Mouse (Mus musculus) midbrain, embryonic 10.5 days (tissue): Measurements from ENCODE around the gene Disp2. TPM values are rescaled to one million over a fixed set of nuclear protein-coding genes. Genes with fewer than 3 reads are reported as not detected.

Experiments
- DNase-seq: peaks from one replicate; pipeline ENCODE4 v3.0.0-alpha.2; 2017; ENCODE audit warnings: low spot score
- H3K27ac ChIP-seq: fragments of 300-500 bp; sonication (generic); replicated peaks from 2 replicates; pipeline ENCODE4 v1.5.1; 2016; ENCODE audit warnings: mild to moderate bottlenecking
- H3K27me3 ChIP-seq: fragments of 300-500 bp; sonication (generic); 2 replicates; pipeline ENCODE4 v1.6.1; 2016; ENCODE audit warnings: low read depth, mild to moderate bottlenecking; ENCODE audit not compliant: poor library complexity, severe bottlenecking
- H3K36me3 ChIP-seq: fragments of 300-500 bp; sonication (generic); 2 replicates; pipeline ENCODE4 v1.6.1; 2016; ENCODE audit warnings: mild to moderate bottlenecking, moderate library complexity
- H3K4me1 ChIP-seq: fragments of 300-500 bp; sonication (generic); 2 replicates; pipeline ENCODE4 v1.6.1; 2016
- H3K4me3 ChIP-seq: fragments of 300-500 bp; sonication (generic); 2 replicates; pipeline ENCODE4 v1.5.1; 2016; ENCODE audit warnings: mild to moderate bottlenecking, moderate library complexity
- H3K9me3 ChIP-seq: fragments of 300-500 bp; sonication (generic); replicated peaks from 2 replicates; pipeline ENCODE4 v1.6.1; 2016; ENCODE audit warnings: mild to moderate bottlenecking
- WGBS: fragments of 180-500 bp; shearing (Covaris S2); methylation state at CpG from one replicate; pipeline ENCODE4 v1.1.7; 2016; 5-methylcytosine and 5-hydroxymethylcytosine counted together
- polyA plus RNA-seq: library from polyadenylated mRNA; unstranded; fragments of >200 nt; fragmentation: Nextera tagmentation; extraction: Ambion mirVana; gene quantifications from 2 replicates; pipeline ENCODE4 v1.2.1, GENCODE M21; 2016

Gene Disp2
- polyA plus RNA-seq, 1 experiment from 2014 or later, result 3.1 TPM

GRCm38 (mm10) chr2:118802542-118803118 is 23.1 kb downstream of the Disp2 start:
- WGBS, result 70% methylated on average over 4 of the region's 4 CpGs
- H3K27me3 ChIP-seq, result no peaks in the 10 kb centered on the region
- H3K27ac ChIP-seq, result no peak overlapping the region
- H3K36me3 ChIP-seq, result no peaks in the 10 kb centered on the region
- no peak overlapping the region for H3K4me3 ChIP-seq
- H3K9me3 ChIP-seq, result no peaks in the 10 kb centered on the region
- no peaks in the 10 kb centered on the region for H3K4me1 ChIP-seq
- DNase-seq, result no peak

DNA sequence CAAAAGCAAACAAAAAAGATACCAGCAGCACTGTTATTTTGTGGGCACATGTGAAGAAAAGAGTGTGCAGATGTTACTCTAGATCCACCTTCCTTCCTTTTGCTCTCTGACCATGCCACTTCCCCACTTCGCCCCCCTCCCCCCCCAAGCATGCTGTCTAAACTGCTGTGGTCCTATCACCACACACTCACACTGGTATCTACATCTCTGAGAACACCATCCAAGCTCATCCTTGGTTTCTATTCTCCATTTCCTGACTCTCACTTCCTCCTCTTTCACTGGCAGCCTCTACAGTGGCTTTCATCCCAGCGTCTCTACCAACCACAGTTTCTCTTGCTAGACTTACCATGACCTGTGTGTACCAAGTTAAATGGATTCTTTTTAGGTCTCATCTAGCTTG is 25.0 kb downstream of the Disp2 start:
- WGBS, result 89% methylated on average over 2 of the region's 2 CpGs
- no peaks in the 10 kb centered on the region for H3K36me3 ChIP-seq
- H3K4me1 ChIP-seq, result no peaks in the 10 kb centered on the region
- no peaks in the 10 kb centered on the region for H3K9me3 ChIP-seq
- H3K4me3 ChIP-seq, result no peak overlapping the region
- no peaks in the 10 kb centered on the region for H3K27me3 ChIP-seq
- no peak for DNase-seq
- no peak overlapping the region for H3K27ac ChIP-seq

GRCm38 (mm10) chr2:118805137-118805536 is 25.6 kb downstream of the Disp2 start:
- H3K4me3 ChIP-seq, result no peak overlapping the region
- H3K36me3 ChIP-seq, result no peaks in the 10 kb centered on the region
- WGBS, result 80% methylated on average over 3 of the region's 3 CpGs
- DNase-seq, result no peak
- no peaks in the 10 kb centered on the region for H3K27me3 ChIP-seq
- no peaks in the 10 kb centered on the region for H3K4me1 ChIP-seq
- no peak overlapping the region for H3K27ac ChIP-seq
- no peaks in the 10 kb centered on the region for H3K9me3 ChIP-seq

GRCm38 (mm10) chr2:118805756-118806155 is 26.2 kb downstream of the Disp2 start:
- no peaks in the 10 kb centered on the region for H3K27me3 ChIP-seq
- H3K27ac ChIP-seq, result no peak overlapping the region
- no peak overlapping the region for H3K4me3 ChIP-seq
- H3K4me1 ChIP-seq, result no peaks in the 10 kb centered on the region
- DNase-seq, result no peak
- no peaks in the 10 kb centered on the region for H3K9me3 ChIP-seq
- no peaks in the 10 kb centered on the region for H3K36me3 ChIP-seq
- WGBS, result 52% methylated on average over 3 of the region's 3 CpGs

DNA sequence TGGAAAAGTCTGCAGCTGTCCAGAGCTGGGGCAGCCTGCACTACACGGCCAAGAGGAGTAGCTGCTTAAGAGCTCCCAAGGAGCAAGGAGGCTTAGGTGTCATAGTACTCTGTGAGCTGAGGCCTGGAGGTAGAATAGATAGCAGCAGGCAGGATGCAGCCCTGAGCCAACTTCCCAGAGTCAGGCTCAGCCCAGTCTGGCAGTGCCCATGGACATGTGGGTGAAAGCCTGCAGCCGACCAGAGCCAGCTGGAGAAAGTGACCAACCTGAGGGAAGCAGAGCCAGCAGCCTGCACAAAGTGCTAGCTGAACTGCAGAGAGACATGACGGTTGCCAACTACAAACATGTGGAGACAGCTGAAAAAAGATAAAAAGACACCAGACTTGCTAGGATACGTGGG is 27.3 kb downstream of the Disp2 start:
- no peaks in the 10 kb centered on the region for H3K9me3 ChIP-seq
- H3K4me1 ChIP-seq, result no peaks in the 10 kb centered on the region
- no peaks in the 10 kb centered on the region for H3K27me3 ChIP-seq
- no peak for DNase-seq
- no peak overlapping the region for H3K4me3 ChIP-seq
- WGBS, result 75% methylated on average over 4 of the region's 4 CpGs
- no peak overlapping the region for H3K27ac ChIP-seq
- H3K36me3 ChIP-seq, result no peaks in the 10 kb centered on the region

DNA sequence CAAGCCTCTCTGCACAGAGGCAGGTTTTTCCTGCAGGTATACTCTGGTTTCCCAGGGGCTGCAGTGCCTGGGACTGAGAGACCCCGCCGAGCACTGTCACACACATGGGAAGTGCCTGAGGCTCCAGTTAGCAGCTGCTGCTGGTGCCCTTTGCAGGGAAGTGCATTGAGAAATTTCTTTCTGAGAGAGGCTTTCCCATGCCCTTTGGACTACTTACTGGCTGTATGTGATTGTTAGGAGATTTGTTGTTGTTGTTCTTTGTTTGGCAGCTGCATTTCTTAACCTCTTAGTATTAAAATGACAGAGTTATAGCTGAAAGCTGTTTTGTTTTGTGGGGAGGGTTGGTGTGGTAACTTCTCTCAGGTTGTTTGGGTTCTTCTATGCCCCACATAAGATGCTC is 31.3 kb downstream of the Disp2 start:
- 51% methylated on average over 2 of the region's 2 CpGs for WGBS
- Histone ChIP-seq H3K4me1 (peaks cover 22% of the 10 kb centered on the region), H3K27me3 (no peaks in the 10 kb centered on the region), H3K9me3 (no peaks in the 10 kb centered on the region), H3K36me3 (peaks cover 8% of the 10 kb centered on the region), H3K4me3 (no peak overlapping the region), H3K27ac (no peak overlapping the region)
- DNase-seq, result no peak

DNA sequence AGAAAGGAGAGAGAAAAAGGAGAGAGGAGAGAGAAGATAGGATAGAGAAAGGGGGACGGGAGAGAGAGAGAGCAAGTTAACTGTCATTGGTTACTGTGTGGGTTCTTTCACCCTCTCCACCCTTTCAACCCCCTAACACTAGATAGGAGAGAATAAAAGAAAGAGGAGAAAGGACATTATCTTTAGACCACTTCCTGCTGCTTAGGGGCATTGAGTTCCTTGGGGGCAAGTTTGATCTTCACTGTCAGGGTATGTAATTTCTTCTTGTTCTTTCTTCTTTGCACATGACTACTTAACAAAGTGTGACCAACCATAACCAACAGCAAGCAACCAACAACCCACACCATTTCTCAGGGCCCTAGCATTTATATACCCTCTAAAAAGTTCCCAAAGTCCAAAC is 33.2 kb downstream of the Disp2 start:
- Histone ChIP-seq H3K27ac (no peak overlapping the region), H3K4me3 (no peak overlapping the region), H3K27me3 (no peaks in the 10 kb centered on the region), H3K36me3 (peaks cover 24% of the 10 kb centered on the region), H3K9me3 (no peaks in the 10 kb centered on the region), H3K4me1 (peaks cover 23% of the 10 kb centered on the region)
- WGBS, result 85% methylated on average over 1 of the region's 1 CpGs
- no peak for DNase-seq

DNA sequence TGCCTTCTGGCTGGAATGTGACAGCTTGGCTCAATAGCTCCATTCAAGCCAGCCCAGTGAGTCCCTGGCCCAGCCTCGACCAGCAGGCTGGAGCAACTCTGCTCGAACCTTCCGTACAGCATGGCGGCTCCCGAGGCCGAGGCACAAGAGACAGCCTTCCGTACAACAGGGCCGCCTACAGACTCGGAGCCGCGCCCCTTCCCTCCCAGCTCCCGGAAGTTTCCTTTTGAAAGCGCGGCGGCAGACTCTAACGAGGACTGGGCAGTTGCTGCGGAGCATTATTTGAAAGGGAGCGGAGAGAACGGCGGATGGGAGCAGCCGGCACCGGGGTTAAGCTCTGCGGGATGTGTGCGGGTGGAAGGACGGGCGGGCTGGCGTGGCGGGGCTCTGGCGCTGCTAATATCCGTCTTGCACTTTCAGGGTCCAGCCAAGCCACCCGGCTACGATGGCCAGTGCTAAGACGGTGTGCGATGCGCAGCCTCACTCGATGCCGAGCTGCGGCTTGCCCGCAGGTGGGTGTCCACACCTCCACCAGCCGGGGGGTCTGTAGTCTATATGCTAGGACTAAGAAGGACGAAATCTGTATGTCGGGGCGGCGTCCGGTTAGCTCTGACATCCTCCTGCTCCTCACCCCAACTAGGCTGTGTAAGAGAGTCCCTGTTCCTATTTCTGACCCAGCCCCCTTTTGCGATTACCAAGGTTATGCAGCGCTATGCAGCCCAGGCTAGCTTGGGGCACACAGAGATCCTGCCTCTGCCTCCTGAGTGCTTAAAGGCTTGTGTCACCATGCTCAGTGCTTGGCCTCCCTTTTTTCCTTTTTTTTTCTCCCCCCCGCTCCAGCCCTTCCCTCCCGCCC is 34.7 kb downstream of the Disp2 start, which contains the start of gene Knstrn:
Knstrn (plus strand) TSS at position 23 of the 856 bp plus-strand sequence.
- Histone ChIP-seq H3K27me3 (no peaks in the 10 kb centered on the region), H3K9me3 (no peaks in the 10 kb centered on the region), H3K4me1 (peaks cover 23% of the 10 kb centered on the region), H3K4me3 (peak within 1 kb of the TSS; percentile 88), H3K36me3 (peaks cover 39% of the 10 kb centered on the region), H3K27ac (peak within 1 kb of the TSS; percentile 94)
- under 1% methylated on average over 49 of the region's 49 CpGs for WGBS
- DNase-seq, result peak; percentile 92

GRCm38 (mm10) chr2:118822800-118823199 is 43.3 kb downstream of the Disp2 start:
- no peak overlapping the region for H3K27ac ChIP-seq
- 95% methylated on average over 5 of the region's 5 CpGs for WGBS
- peaks cover 13% of the 10 kb centered on the region; the same call in 1 of the 2 replicates for H3K9me3 ChIP-seq
- H3K4me1 ChIP-seq, result no peaks in the 10 kb centered on the region
- H3K36me3 ChIP-seq, result peaks cover 93% of the 10 kb centered on the region
- no peak overlapping the region for H3K4me3 ChIP-seq
- DNase-seq, result no peak
- no peaks in the 10 kb centered on the region for H3K27me3 ChIP-seq

GRCm38 (mm10) chr2:118824396-118824795 is 44.9 kb downstream of the Disp2 start:
- WGBS, result 96% methylated on average over 4 of the region's 4 CpGs
- peaks cover 93% of the 10 kb centered on the region for H3K36me3 ChIP-seq
- H3K4me3 ChIP-seq, result no peak overlapping the region
- H3K4me1 ChIP-seq, result no peaks in the 10 kb centered on the region
- H3K27ac ChIP-seq, result no peak overlapping the region
- H3K27me3 ChIP-seq, result no peaks in the 10 kb centered on the region
- DNase-seq, result no peak
- H3K9me3 ChIP-seq, result peaks cover 13% of the 10 kb centered on the region; the same call in 1 of the 2 replicates

DNA sequence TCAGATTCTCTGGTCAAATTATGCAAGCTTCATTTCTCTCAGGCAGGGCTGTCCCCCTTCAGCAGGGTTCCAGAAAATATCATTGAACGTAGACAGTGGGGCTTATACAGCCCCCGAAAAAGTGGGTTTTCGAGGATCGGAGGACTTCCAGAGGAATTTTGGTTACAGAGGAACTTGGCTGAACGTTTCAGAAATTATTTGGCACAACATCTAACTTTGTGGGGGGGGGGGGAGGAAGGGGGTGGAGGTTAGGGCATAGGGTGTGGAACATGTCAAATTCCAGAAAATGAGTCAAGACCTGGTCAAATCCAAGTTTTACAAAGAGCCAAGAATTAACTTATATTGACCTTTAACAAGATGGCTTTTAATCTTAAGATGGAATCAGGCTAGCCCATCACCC is 49.6 kb downstream of the Disp2 start:
- Histone ChIP-seq H3K4me3 (no peak overlapping the region), H3K4me1 (no peaks in the 10 kb centered on the region), H3K27me3 (no peaks in the 10 kb centered on the region), H3K36me3 (peaks cover 100% of the 10 kb centered on the region), H3K9me3 (peaks cover 13% of the 10 kb centered on the region; the same call in 1 of the 2 replicates), H3K27ac (no peak overlapping the region)
- 96% methylated on average over 5 of the region's 5 CpGs for WGBS
- DNase-seq, result no peak

DNA sequence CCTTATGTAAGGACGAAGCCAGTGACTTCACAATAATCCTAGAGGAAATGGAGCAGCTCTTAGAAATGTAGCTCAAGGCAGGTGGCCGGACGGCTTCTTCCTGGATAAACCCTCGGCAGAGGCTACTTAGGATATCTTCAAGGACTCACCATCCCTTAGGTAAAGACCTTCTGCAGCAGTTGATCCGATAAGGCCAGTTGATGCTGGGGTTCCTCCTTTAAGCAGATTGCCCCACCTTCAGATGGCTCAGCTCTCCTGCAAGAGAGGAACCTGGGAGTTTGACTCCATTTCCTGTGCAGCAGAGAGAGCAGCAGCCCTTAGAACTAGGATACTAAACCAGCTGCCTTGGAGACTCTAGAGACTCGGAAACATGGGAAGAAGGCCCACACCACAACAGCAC is 54.5 kb downstream of the Disp2 start:
- Histone ChIP-seq H3K4me3 (no peak overlapping the region), H3K4me1 (peaks cover 5% of the 10 kb centered on the region), H3K9me3 (no peaks in the 10 kb centered on the region), H3K36me3 (peaks cover 73% of the 10 kb centered on the region), H3K27me3 (no peaks in the 10 kb centered on the region), H3K27ac (no peak overlapping the region)
- no peak for DNase-seq
- 93% methylated on average over 6 of the region's 6 CpGs for WGBS

GRCm38 (mm10) chr2:118835115-118835514 is 55.6 kb downstream of the Disp2 start:
- Histone ChIP-seq H3K9me3 (no peaks in the 10 kb centered on the region), H3K36me3 (peaks cover 63% of the 10 kb centered on the region), H3K27me3 (no peaks in the 10 kb centered on the region), H3K27ac (no peak overlapping the region), H3K4me3 (no peak overlapping the region), H3K4me1 (peaks cover 5% of the 10 kb centered on the region)
- DNase-seq, result no peak
- 96% methylated on average over 6 of the region's 6 CpGs for WGBS
